Mouse (Mus musculus) ES-CJ7 (cell line): Measurements from ENCODE around the gene Nnmt.

Source experiments
- DNase-seq: peaks from one replicate; pipeline ENCODE4 v3.0.0; 2011; ENCODE audit warnings: low read depth, low spot score

Gene Nnmt

GRCm38 (mm10) chr9:48604939-48605598 lies at the start of gene Nnmt:
Gene Nnmt, minus strand, starts transcription at chr9:48605153.
- DNase-seq: no peak

GRCm38 (mm10) chr9:48654730-48655129 lies 49.8 kb upstream of the Nnmt start:
- no peak for DNase-seq

GRCm38 (mm10) chr9:48653399-48654070 lies 48.6 kb upstream of the Nnmt start:
- no peak for DNase-seq

GRCm38 (mm10) chr9:48652026-48652425 lies 47.1 kb upstream of the Nnmt start:
- DNase-seq: no peak

- DNase-seq: no peak
Observed at GRCm38 (mm10) chr9:48650846-48651245, 45.9 kb upstream of the Nnmt start.

- DNase-seq: no peak
Observed at GRCm38 (mm10) chr9:48649851-48650685, 45.1 kb upstream of the Nnmt start.

GRCm38 (mm10) chr9:48649098-48649766 lies 44.3 kb upstream of the Nnmt start:
- DNase-seq: no peak

- DNase-seq: no peak
Observed at GRCm38 (mm10) chr9:48648285-48649097, 43.5 kb upstream of the Nnmt start.

- DNase-seq: peak; percentile 44
Observed at GRCm38 (mm10) chr9:48647648-48648284, 42.8 kb upstream of the Nnmt start.

- DNase-seq: no peak
Observed at GRCm38 (mm10) chr9:48646781-48647647, 42.1 kb upstream of the Nnmt start.

GRCm38 (mm10) chr9:48646251-48646650 lies 41.3 kb upstream of the Nnmt start:
- DNase-seq: peak; percentile 85

- no peak for DNase-seq
Observed at GRCm38 (mm10) chr9:48645648-48646126, 40.7 kb upstream of the Nnmt start.

- DNase-seq: peak; percentile 63
Observed at GRCm38 (mm10) chr9:48644926-48645647, 40.1 kb upstream of the Nnmt start.

- DNase-seq: peak; percentile 19
Observed at GRCm38 (mm10) chr9:48644376-48644775, 39.4 kb upstream of the Nnmt start.

- DNase-seq: no peak
Observed at GRCm38 (mm10) chr9:48641636-48642035, 36.7 kb upstream of the Nnmt start.

- DNase-seq: no peak
Observed at GRCm38 (mm10) chr9:48640881-48641280, 35.9 kb upstream of the Nnmt start.

GRCm38 (mm10) chr9:48638176-48638803 lies 33.3 kb upstream of the Nnmt start:
- no peak for DNase-seq

GRCm38 (mm10) chr9:48637161-48637560 lies 32.2 kb upstream of the Nnmt start:
- no peak for DNase-seq
